ENCODE assay signal across 17 mouse cellular contexts in the genomic region with DNA sequence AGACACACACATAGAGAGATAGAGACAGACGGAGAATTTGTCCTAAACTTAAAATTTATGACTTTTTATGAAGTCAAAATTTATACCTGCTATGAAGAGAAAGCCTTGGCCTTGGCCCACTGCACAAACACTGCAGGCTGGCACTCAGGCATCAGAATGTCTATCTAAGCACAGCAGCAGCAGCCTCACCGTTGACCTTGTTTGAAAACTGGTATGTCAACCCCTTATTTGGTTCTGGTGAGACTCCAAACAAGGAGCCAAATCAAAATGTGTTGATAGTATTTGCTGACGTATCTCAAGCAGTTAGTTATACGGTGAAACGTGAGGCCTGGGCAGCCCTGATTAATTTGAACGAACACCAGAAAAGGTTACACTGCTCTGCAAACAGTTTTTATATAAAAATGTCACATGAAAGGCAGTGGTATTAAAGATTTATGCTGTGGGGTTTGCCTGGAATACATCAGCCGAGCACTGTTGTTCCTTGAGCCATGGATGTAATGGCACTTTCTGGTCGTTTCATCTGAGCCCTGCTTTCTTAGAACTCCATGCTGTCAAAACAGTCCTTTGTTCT.
DNase-seq lines count a peak whose midpoint lies in the region; ATAC-seq and TF ChIP-seq lines count a peak whose summit lies in the region.
"Had no signal": no experiment of that assay in that cellular context is flagged by ENCODE, and none has a peak within 500 bp of the region (broad histone marks: within the 10 kb centered on the region; RNA-seq: fewer than 3 reads in every experiment).

No protein-coding gene starts in this region.

- no peaks in the 10 kb centered on the region for H3K9me3 ChIP-seq in kidney, postnatal 0 days (replicated peaks; ENCODE audit: low read length)
- no peaks in the 10 kb centered on the region for H3K9me3 ChIP-seq in limb, embryonic 14.5 days (ENCODE audit: control insufficient read depth, low read length)
- H3K9me3 ChIP-seq: forebrain, embryonic 12.5 days; hindbrain, embryonic 13.5 days; liver, embryonic 13.5 days had no signal

- no peak for TF ChIP-seq POLR2A in limb, embryonic 14.5 days (IDR thresholded peaks at IDR 0.05; ENCODE audit: borderline replicate concordance, extremely low read depth, insufficient read depth, insufficient read length)

- H3K4me3 ChIP-seq in kidney, postnatal 0 days (replicated peaks; ENCODE audit: low read depth, low read length), result no peak overlapping the region
- H3K4me3 ChIP-seq in limb, embryonic 14.5 days (replicated peaks; ENCODE audit: low read length), result no peak overlapping the region
- H3K4me3 ChIP-seq: forebrain, embryonic 12.5 days; hindbrain, embryonic 13.5 days; liver, embryonic 13.5 days had no signal

- ATAC-seq in kidney, postnatal 0 days (replicated peaks; ENCODE audit: low FRiP score, low read depth), result no peak
- ATAC-seq in limb, embryonic 14.5 days (ENCODE audit: low FRiP score, low read depth), result no peak
- ATAC-seq: activated CD4-positive, CD25-positive, alpha-beta regulatory T cell, adult 4 months had no signal

- H3K4me1 ChIP-seq in kidney, postnatal 0 days (replicated peaks; ENCODE audit: insufficient read depth, low read length), result no peaks in the 10 kb centered on the region
- H3K4me1 ChIP-seq in limb, embryonic 14.5 days (ENCODE audit: control insufficient read depth, insufficient read depth, low read length), result peaks cover 10% of the 10 kb centered on the region
- H3K4me1 ChIP-seq: hindbrain, embryonic 13.5 days; liver, embryonic 13.5 days had no signal

- H3K4me2 ChIP-seq in kidney, postnatal 0 days (ENCODE audit: low read length), result no peak overlapping the region
- no peak overlapping the region for H3K4me2 ChIP-seq in limb, embryonic 14.5 days (replicated peaks; ENCODE audit: low read depth, low read length, severe bottlenecking)
- H3K4me2 ChIP-seq: forebrain, embryonic 12.5 days; hindbrain, embryonic 13.5 days; liver, embryonic 13.5 days had no signal

- intact Hi-C loops in gastrocnemius, postnatal 36 days (cut with DNase I), result no loop called here

- WGBS in kidney, postnatal 0 days, result 29% methylated on average over 8 of the region's 8 CpGs
- WGBS in limb, embryonic 14.5 days, result 24% methylated on average over 8 of the region's 8 CpGs

- TF ChIP-seq CTCF in kidney, postnatal 0 days (IDR thresholded peaks at IDR 0.05; ENCODE audit: low read depth), result no peak

- H3K36me3 ChIP-seq in kidney, postnatal 0 days (ENCODE audit: insufficient read depth, low read length), result no peaks in the 10 kb centered on the region
- H3K36me3 ChIP-seq in limb, embryonic 14.5 days (ENCODE audit: control insufficient read depth, insufficient read depth, low read length), result no peaks in the 10 kb centered on the region
- H3K36me3 ChIP-seq: forebrain, embryonic 12.5 days; hindbrain, embryonic 13.5 days; liver, embryonic 13.5 days had no signal

- H3K27me3 ChIP-seq in kidney, postnatal 0 days (ENCODE audit: insufficient read depth, low read length), result no peaks in the 10 kb centered on the region
- no peaks in the 10 kb centered on the region for H3K27me3 ChIP-seq in limb, embryonic 14.5 days (ENCODE audit: control insufficient read depth, insufficient read depth, low read length)
- H3K27me3 ChIP-seq: forebrain, embryonic 12.5 days; hindbrain, embryonic 13.5 days; liver, embryonic 13.5 days had no signal

- H3K27ac ChIP-seq in kidney, postnatal 0 days, result no peak overlapping the region
- H3K27ac ChIP-seq in limb, embryonic 14.5 days (replicated peaks; ENCODE audit: low read depth, low read length), result no peak overlapping the region
- H3K27ac ChIP-seq: forebrain, embryonic 12.5 days; hindbrain, embryonic 13.5 days; liver, embryonic 13.5 days had no signal

- H3K9ac ChIP-seq in kidney, postnatal 0 days (ENCODE audit: low read depth, low read length), result no peak overlapping the region
- peak overlapping the region; percentile 9; the same call in 1 of the 2 replicates for H3K9ac ChIP-seq in limb, embryonic 14.5 days (ENCODE audit: low read depth, low read length, severe bottlenecking)
- H3K9ac ChIP-seq: forebrain, embryonic 12.5 days; hindbrain, embryonic 13.5 days; liver, embryonic 13.5 days had no signal

- peak; percentile 61 for DNase-seq in adrenal gland, adult 2 months
- DNase-seq in adrenal gland, postnatal 4 days (ENCODE audit: low spot score in 2 of 2), result no peak
- peak; percentile 40 for DNase-seq in kidney, postnatal 0 days (ENCODE audit: low spot score)
- no peak for DNase-seq in kidney, postnatal 14 days
- DNase-seq in adrenal gland, postnatal 10 days, result peak; percentile 41
- DNase-seq in limb, embryonic 14.5 days (ENCODE audit: low spot score), result peak; percentile 15
- no peak for DNase-seq in gastrocnemius, postnatal 36 days
- DNase-seq in urinary bladder, postnatal 25 days (ENCODE audit: low spot score), result no peak
- DNase-seq: cerebellum, adult 9-10 months; heart, adult 11 months; kidney, adult 11 months; kidney, postnatal 36 days; liver, embryonic 13.5 days; thymus, adult 2 months had no signal

Comparison
In these comparisons a context has a peak if more than half of its experiments do, and no peak if none do; other contexts are left out.
1. DNase-seq: peak in adrenal gland, adult 2 months (single experiment), kidney, postnatal 0 days (single experiment), adrenal gland, postnatal 10 days (single experiment) and limb, embryonic 14.5 days (single experiment); none in adrenal gland, postnatal 4 days (0 of 2), kidney, postnatal 14 days (single experiment), gastrocnemius, postnatal 36 days (0 of 2) and urinary bladder, postnatal 25 days (single experiment).